Mouse (Mus musculus): ENCODE measurements at regions not wholly inside any gene's neighbourhood (a gene's known extent, or its start where the extent isn't known, plus 50 kb on each side); places are given as distances from the start of the nearest gene placed in this dataset.

GRCm38 (mm10) chr11:31745028-31745865, 73.6 kb upstream of the Bod1 start:
- ATAC-seq (ENCODE audit: insufficient read depth, low FRiP score): no peak
- no peak overlapping the region for H3K9ac ChIP-seq (ENCODE audit: low read length)
- no peaks in the 10 kb centered on the region for H3K27me3 ChIP-seq (ENCODE audit: control insufficient read depth, insufficient read depth, low read length)
- H3K4me1 ChIP-seq (ENCODE audit: control insufficient read depth, insufficient read depth, low read length): peaks cover 6% of the 10 kb centered on the region; the same call in 1 of the 2 replicates
- H3K4me2 ChIP-seq (ENCODE audit: low read depth, low read length): no peak overlapping the region
- no peaks in the 10 kb centered on the region for H3K36me3 ChIP-seq (ENCODE audit: control insufficient read depth, insufficient read depth, low read length)
- no peaks in the 10 kb centered on the region for H3K9me3 ChIP-seq (replicated peaks; ENCODE audit: control insufficient read depth, low read length)
- H3K4me3 ChIP-seq (replicated peaks; ENCODE audit: low read length): no peak overlapping the region
- 60% methylated on average over 16 of the region's 16 CpGs for WGBS
- 0 out of 2 replicates have a peak overlapping the region, but pooled peaks have one; percentile 0 for H3K27ac ChIP-seq (ENCODE audit: low read length)

GRCm38 (mm10) chr11:31745866-31746248, 74.2 kb upstream of the Bod1 start:
- ATAC-seq (ENCODE audit: insufficient read depth, low FRiP score): no peak
- H3K4me1 ChIP-seq (ENCODE audit: control insufficient read depth, insufficient read depth, low read length): peaks cover 6% of the 10 kb centered on the region; the same call in 1 of the 2 replicates
- no peaks in the 10 kb centered on the region for H3K9me3 ChIP-seq (replicated peaks; ENCODE audit: control insufficient read depth, low read length)
- H3K4me3 ChIP-seq (replicated peaks; ENCODE audit: low read length): no peak overlapping the region
- WGBS: 51% methylated on average over 5 of the region's 5 CpGs
- H3K27me3 ChIP-seq (ENCODE audit: control insufficient read depth, insufficient read depth, low read length): no peaks in the 10 kb centered on the region
- H3K27ac ChIP-seq (ENCODE audit: low read length): 0 out of 2 replicates have a peak overlapping the region, but pooled peaks have one; percentile 0
- H3K9ac ChIP-seq (ENCODE audit: low read length): no peak overlapping the region
- no peak overlapping the region for H3K4me2 ChIP-seq (ENCODE audit: low read depth, low read length)
- no peaks in the 10 kb centered on the region for H3K36me3 ChIP-seq (ENCODE audit: control insufficient read depth, insufficient read depth, low read length)

- H3K4me1 ChIP-seq (ENCODE audit: control insufficient read depth, insufficient read depth, low read length): peaks cover 6% of the 10 kb centered on the region; the same call in 1 of the 2 replicates
- no peak overlapping the region for H3K4me3 ChIP-seq (replicated peaks; ENCODE audit: low read length)
- H3K9ac ChIP-seq (ENCODE audit: low read length): no peak overlapping the region
- no peak; the same call in 1 of the 2 replicates for ATAC-seq (ENCODE audit: insufficient read depth, low FRiP score)
- 68% methylated on average over 6 of the region's 6 CpGs for WGBS
- H3K27ac ChIP-seq (ENCODE audit: low read length): no peak overlapping the region
- H3K27me3 ChIP-seq (ENCODE audit: control insufficient read depth, insufficient read depth, low read length): no peaks in the 10 kb centered on the region
- H3K9me3 ChIP-seq (replicated peaks; ENCODE audit: control insufficient read depth, low read length): no peaks in the 10 kb centered on the region
- no peaks in the 10 kb centered on the region for H3K36me3 ChIP-seq (ENCODE audit: control insufficient read depth, insufficient read depth, low read length)
- H3K4me2 ChIP-seq (ENCODE audit: low read depth, low read length): no peak overlapping the region
Observed at GRCm38 (mm10) chr11:31746488-31746887, 74.8 kb upstream of the Bod1 start.

GRCm38 (mm10) chr11:31746939-31747338, 75.3 kb upstream of the Bod1 start:
- Histone ChIP-seq H3K27me3 (ENCODE audit: control insufficient read depth, insufficient read depth, low read length) (no peaks in the 10 kb centered on the region), H3K4me2 (ENCODE audit: low read depth, low read length) (no peak overlapping the region), H3K9me3 (replicated peaks; ENCODE audit: control insufficient read depth, low read length) (no peaks in the 10 kb centered on the region), H3K4me1 (ENCODE audit: control insufficient read depth, insufficient read depth, low read length) (peaks cover 6% of the 10 kb centered on the region; the same call in 1 of the 2 replicates), H3K9ac (ENCODE audit: low read length) (no peak overlapping the region), H3K27ac (ENCODE audit: low read length) (no peak overlapping the region), H3K36me3 (ENCODE audit: control insufficient read depth, insufficient read depth, low read length) (no peaks in the 10 kb centered on the region), H3K4me3 (replicated peaks; ENCODE audit: low read length) (no peak overlapping the region)
- 64% methylated on average over 8 of the region's 8 CpGs for WGBS
- ATAC-seq (ENCODE audit: insufficient read depth, low FRiP score): no peak

- no peak for ATAC-seq (ENCODE audit: insufficient read depth, low FRiP score)
- Histone ChIP-seq H3K4me2 (ENCODE audit: low read depth, low read length) (no peak overlapping the region), H3K27ac (ENCODE audit: low read length) (no peak overlapping the region), H3K4me1 (ENCODE audit: control insufficient read depth, insufficient read depth, low read length) (peaks cover 6% of the 10 kb centered on the region; the same call in 1 of the 2 replicates), H3K9me3 (replicated peaks; ENCODE audit: control insufficient read depth, low read length) (no peaks in the 10 kb centered on the region), H3K9ac (ENCODE audit: low read length) (no peak overlapping the region), H3K36me3 (ENCODE audit: control insufficient read depth, insufficient read depth, low read length) (no peaks in the 10 kb centered on the region), H3K27me3 (ENCODE audit: control insufficient read depth, insufficient read depth, low read length) (no peaks in the 10 kb centered on the region), H3K4me3 (replicated peaks; ENCODE audit: low read length) (no peak overlapping the region)
- WGBS: 76% methylated on average over 5 of the region's 5 CpGs
Observed at GRCm38 (mm10) chr11:31748275-31748815, 76.7 kb upstream of the Bod1 start.

- no peaks in the 10 kb centered on the region for H3K4me1 ChIP-seq (ENCODE audit: control insufficient read depth, insufficient read depth, low read length)
- H3K27ac ChIP-seq (ENCODE audit: low read length): no peak overlapping the region
- H3K9me3 ChIP-seq (replicated peaks; ENCODE audit: control insufficient read depth, low read length): no peaks in the 10 kb centered on the region
- H3K27me3 ChIP-seq (ENCODE audit: control insufficient read depth, insufficient read depth, low read length): no peaks in the 10 kb centered on the region
- no peak for ATAC-seq (ENCODE audit: insufficient read depth, low FRiP score)
- WGBS: 84% methylated on average over 1 of the region's 1 CpGs
- H3K4me3 ChIP-seq (replicated peaks; ENCODE audit: low read length): no peak overlapping the region
- H3K9ac ChIP-seq (ENCODE audit: low read length): no peak overlapping the region
- no peaks in the 10 kb centered on the region for H3K36me3 ChIP-seq (ENCODE audit: control insufficient read depth, insufficient read depth, low read length)
- no peak overlapping the region for H3K4me2 ChIP-seq (ENCODE audit: low read depth, low read length)
Observed at GRCm38 (mm10) chr11:31751274-31751673, 79.6 kb upstream of the Bod1 start.

- WGBS: 88% methylated on average over 3 of the region's 3 CpGs
- no peaks in the 10 kb centered on the region for H3K4me1 ChIP-seq (ENCODE audit: control insufficient read depth, insufficient read depth, low read length)
- H3K27me3 ChIP-seq (ENCODE audit: control insufficient read depth, insufficient read depth, low read length): no peaks in the 10 kb centered on the region
- no peak overlapping the region for H3K4me3 ChIP-seq (replicated peaks; ENCODE audit: low read length)
- H3K4me2 ChIP-seq (ENCODE audit: low read depth, low read length): no peak overlapping the region
- no peak overlapping the region for H3K27ac ChIP-seq (ENCODE audit: low read length)
- H3K36me3 ChIP-seq (ENCODE audit: control insufficient read depth, insufficient read depth, low read length): no peaks in the 10 kb centered on the region
- no peak overlapping the region for H3K9ac ChIP-seq (ENCODE audit: low read length)
- ATAC-seq (ENCODE audit: insufficient read depth, low FRiP score): no peak
- no peaks in the 10 kb centered on the region for H3K9me3 ChIP-seq (replicated peaks; ENCODE audit: control insufficient read depth, low read length)
Observed at GRCm38 (mm10) chr11:31753211-31753610, 81.5 kb upstream of the Bod1 start.

- Histone ChIP-seq H3K9me3 (replicated peaks; ENCODE audit: control insufficient read depth, low read length) (no peaks in the 10 kb centered on the region), H3K9ac (ENCODE audit: low read length) (no peak overlapping the region), H3K4me2 (ENCODE audit: low read depth, low read length) (no peak overlapping the region), H3K27ac (ENCODE audit: low read length) (no peak overlapping the region), H3K4me1 (ENCODE audit: control insufficient read depth, insufficient read depth, low read length) (no peaks in the 10 kb centered on the region), H3K27me3 (ENCODE audit: control insufficient read depth, insufficient read depth, low read length) (no peaks in the 10 kb centered on the region), H3K36me3 (ENCODE audit: control insufficient read depth, insufficient read depth, low read length) (no peaks in the 10 kb centered on the region), H3K4me3 (replicated peaks; ENCODE audit: low read length) (no peak overlapping the region)
- 31% methylated on average over 5 of the region's 5 CpGs for WGBS
- ATAC-seq (ENCODE audit: insufficient read depth, low FRiP score): no peak
Observed at GRCm38 (mm10) chr11:31753711-31754161, 82.1 kb upstream of the Bod1 start.

GRCm38 (mm10) chr11:31754416-31754815, 82.7 kb upstream of the Bod1 start:
- ATAC-seq (ENCODE audit: insufficient read depth, low FRiP score): no peak
- Histone ChIP-seq H3K27ac (ENCODE audit: low read length) (no peak overlapping the region), H3K4me2 (ENCODE audit: low read depth, low read length) (no peak overlapping the region), H3K36me3 (ENCODE audit: control insufficient read depth, insufficient read depth, low read length) (no peaks in the 10 kb centered on the region), H3K4me3 (replicated peaks; ENCODE audit: low read length) (no peak overlapping the region), H3K9me3 (replicated peaks; ENCODE audit: control insufficient read depth, low read length) (no peaks in the 10 kb centered on the region), H3K9ac (ENCODE audit: low read length) (no peak overlapping the region), H3K27me3 (ENCODE audit: control insufficient read depth, insufficient read depth, low read length) (no peaks in the 10 kb centered on the region), H3K4me1 (ENCODE audit: control insufficient read depth, insufficient read depth, low read length) (no peaks in the 10 kb centered on the region)
- 52% methylated on average over 4 of the region's 4 CpGs for WGBS

Data from stomach, embryonic 16.5 days (tissue).